Mouse (Mus musculus) urinary bladder, adult 2 months (tissue): ENCODE data around the gene 1700024P04Rik. TPM values are rescaled to one million over a fixed set of nuclear protein-coding genes. Genes with fewer than 3 reads are reported as not detected.

Source experiments
- DNase-seq: peaks from one replicate; pipeline ENCODE4 v3.0.0; 2022; ENCODE audit warnings: low spot score
- polyA plus RNA-seq: library from polyadenylated mRNA; depleted of rRNA; stranded (reverse); fragments of >200 nt; gene quantifications from 2 replicates; pipeline ENCODE4 v1.2.3, GENCODE M21; 2012; rRNA removed

Gene 1700024P04Rik
- polyA plus RNA-seq, 1 experiment = not detected

GRCm38 (mm10) chr13:98966583-98966982 lies 17.8 kb downstream of the 1700024P04Rik start:
- no peak for DNase-seq

GRCm38 (mm10) chr13:98963612-98964011 lies 20.8 kb downstream of the 1700024P04Rik start:
- no peak for DNase-seq

GRCm38 (mm10) chr13:98958177-98958576 lies 26.2 kb downstream of the 1700024P04Rik start:
- no peak for DNase-seq

- DNase-seq = no peak
Observed at GRCm38 (mm10) chr13:98956209-98956608, 28.2 kb downstream of the 1700024P04Rik start.

GRCm38 (mm10) chr13:98955676-98956075 lies 28.7 kb downstream of the 1700024P04Rik start:
- DNase-seq = no peak

- DNase-seq = no peak
Observed at GRCm38 (mm10) chr13:98955226-98955625, 29.1 kb downstream of the 1700024P04Rik start.

GRCm38 (mm10) chr13:98953830-98954229 lies 30.5 kb downstream of the 1700024P04Rik start:
- DNase-seq = no peak

GRCm38 (mm10) chr13:98951951-98952350 lies 32.4 kb downstream of the 1700024P04Rik start:
- DNase-seq = no peak

- no peak for DNase-seq
Observed at GRCm38 (mm10) chr13:98948146-98948545, 36.2 kb downstream of the 1700024P04Rik start.

GRCm38 (mm10) chr13:98946434-98946833 lies 37.9 kb downstream of the 1700024P04Rik start:
- no peak for DNase-seq

GRCm38 (mm10) chr13:98945908-98946307 lies 38.5 kb downstream of the 1700024P04Rik start:
- no peak for DNase-seq

GRCm38 (mm10) chr13:98945381-98945780 lies 39.0 kb downstream of the 1700024P04Rik start:
- no peak for DNase-seq

GRCm38 (mm10) chr13:98944620-98945081 lies 39.7 kb downstream of the 1700024P04Rik start:
- no peak for DNase-seq

GRCm38 (mm10) chr13:98942360-98942759 lies 42.0 kb downstream of the 1700024P04Rik start:
- DNase-seq = no peak

GRCm38 (mm10) chr13:98941829-98942343 lies 42.5 kb downstream of the 1700024P04Rik start:
- no peak for DNase-seq

GRCm38 (mm10) chr13:98937108-98937507 lies 47.3 kb downstream of the 1700024P04Rik start:
- no peak for DNase-seq

Other genes starting within 250 kb of the 1700024P04Rik start
- 34.3 and 37.3 TPM in 2 replicates for gene Fcho2, start 169.1 kb downstream of the 1700024P04Rik start, polyA plus RNA-seq
- 31.0 and 31.3 TPM in 2 replicates for gene Tnpo1, start 58.2 kb downstream of the 1700024P04Rik start, polyA plus RNA-seq
- 1.1 and 3.0 TPM in 2 replicates for gene Zfp366, start 200.3 kb upstream of the 1700024P04Rik start, polyA plus RNA-seq